ENCODE assay signal across 13 mouse cellular contexts in genomic region chrX:13046893-13047435, GRCm38 (mm10). TPM values are rescaled to one million over a fixed set of nuclear protein-coding genes. Genes with fewer than 3 reads are reported as not detected.
DNase-seq lines count a peak whose midpoint lies in the region; ATAC-seq and TF ChIP-seq lines count a peak whose summit lies in the region.
"Had no signal": no experiment of that assay in that cellular context is flagged by ENCODE, and none has a peak within 500 bp of the region (broad histone marks: within the 10 kb centered on the region; RNA-seq: fewer than 3 reads in every experiment).

No protein-coding gene starts in this region.

- no peak for DNase-seq in heart, embryonic 10.5 days (ENCODE audit: low spot score)
- no peak for DNase-seq in heart, postnatal 14 days
- DNase-seq in ES-E14 (ENCODE audit: low read depth, low spot score): peak; percentile 51
- no peak for DNase-seq in cerebellum, postnatal 25 days
- DNase-seq in spleen, adult 12 weeks (ENCODE audit: low spot score): no peak
- DNase-seq: B cell, adult 2 months; thymus, adult 18-20 months had no signal

- H3K9me3 ChIP-seq in heart, embryonic 10.5 days: no peaks in the 10 kb centered on the region
- H3K9me3 ChIP-seq in kidney, embryonic 15.5 days (replicated peaks): no peaks in the 10 kb centered on the region
- no peaks in the 10 kb centered on the region for H3K9me3 ChIP-seq in kidney, embryonic 16.5 days (ENCODE audit: low read length)
- no peaks in the 10 kb centered on the region for H3K9me3 ChIP-seq in ES-E14 (ENCODE audit: control insufficient read depth, insufficient read depth, low read depth, low read length)
- H3K9me3 ChIP-seq in midbrain, embryonic 13.5 days: no peaks in the 10 kb centered on the region
- H3K9me3 ChIP-seq: embryonic facial prominence, embryonic 12.5 days; intestine, embryonic 15.5 days; limb, embryonic 15.5 days had no signal

- H3K4me2 ChIP-seq in kidney, embryonic 15.5 days: peak overlapping the region; percentile 51; the same call in 1 of the 2 replicates
- no peak overlapping the region for H3K4me2 ChIP-seq in kidney, embryonic 16.5 days (replicated peaks; ENCODE audit: low read depth, low read length)
- H3K4me2 ChIP-seq in midbrain, embryonic 13.5 days (replicated peaks): no peak overlapping the region

- in situ Hi-C loops in ES-E14 (cut with MboI; ENCODE audit: low sequenced_read_pairs in 2 of 2, unreplicated experiment in 2 of 2): no loop called here

- H3K27me3 ChIP-seq in heart, embryonic 10.5 days (ENCODE audit: insufficient read depth, poor library complexity, severe bottlenecking): peaks cover 12% of the 10 kb centered on the region; the same call in 1 of the 2 replicates
- peaks cover 21% of the 10 kb centered on the region for H3K27me3 ChIP-seq in kidney, embryonic 15.5 days
- H3K27me3 ChIP-seq in kidney, embryonic 16.5 days (ENCODE audit: insufficient read depth, low read length): peaks cover 9% of the 10 kb centered on the region; the same call in 1 of the 2 replicates
- H3K27me3 ChIP-seq in midbrain, embryonic 13.5 days: no peaks in the 10 kb centered on the region; the same call in 1 of the 2 replicates
- H3K27me3 ChIP-seq: embryonic facial prominence, embryonic 12.5 days; intestine, embryonic 15.5 days; limb, embryonic 15.5 days had no signal

- intact Hi-C loops in heart, postnatal 14 days (cut with DNase I): no loop called here

- H3K9ac ChIP-seq in kidney, embryonic 15.5 days: no peak overlapping the region
- H3K9ac ChIP-seq in kidney, embryonic 16.5 days (replicated peaks; ENCODE audit: low read length): no peak overlapping the region
- no peak overlapping the region for H3K9ac ChIP-seq in ES-E14 (ENCODE audit: insufficient read depth, low read depth, low read length, poor library complexity, severe bottlenecking)
- no peak overlapping the region for H3K9ac ChIP-seq in midbrain, embryonic 13.5 days (replicated peaks)
- H3K9ac ChIP-seq: embryonic facial prominence, embryonic 12.5 days; intestine, embryonic 15.5 days; limb, embryonic 15.5 days had no signal

- WGBS in heart, embryonic 10.5 days: 46% methylated on average over 6 of the region's 6 CpGs
- WGBS in kidney, embryonic 15.5 days: 50% methylated on average over 6 of the region's 6 CpGs
- WGBS in kidney, embryonic 16.5 days: 59% methylated on average over 6 of the region's 6 CpGs
- WGBS in midbrain, embryonic 13.5 days: 36% methylated on average over 6 of the region's 6 CpGs

- no peak overlapping the region for H3K4me3 ChIP-seq in heart, embryonic 10.5 days
- H3K4me3 ChIP-seq in kidney, embryonic 15.5 days (replicated peaks): no peak overlapping the region
- no peak overlapping the region for H3K4me3 ChIP-seq in kidney, embryonic 16.5 days (ENCODE audit: low read length)
- peak overlapping the region in 1 of 2 experiments; percentile 25; a peak in 2 of 4 replicates for H3K4me3 ChIP-seq in ES-E14 (ENCODE audit: insufficient read depth in 1 of 2, low read depth in 1 of 2, low read length in 2 of 2, poor library complexity in 1 of 2, severe bottlenecking in 1 of 2)
- no peak overlapping the region for H3K4me3 ChIP-seq in midbrain, embryonic 13.5 days (replicated peaks)
- H3K4me3 ChIP-seq: embryonic facial prominence, embryonic 12.5 days; intestine, embryonic 15.5 days; limb, embryonic 15.5 days had no signal

- H3K27ac ChIP-seq in heart, embryonic 10.5 days: peak overlapping the region; percentile 84; the same call in 1 of the 2 replicates
- H3K27ac ChIP-seq in kidney, embryonic 15.5 days: no peak overlapping the region
- H3K27ac ChIP-seq in kidney, embryonic 16.5 days (ENCODE audit: low read length): no peak overlapping the region
- peak overlapping the region; percentile 99; the same call in 1 of the 2 replicates for H3K27ac ChIP-seq in ES-E14 (ENCODE audit: insufficient read depth, low read depth, low read length, poor library complexity, severe bottlenecking)
- H3K27ac ChIP-seq in midbrain, embryonic 13.5 days: peak overlapping the region; percentile 76; the same call in 1 of the 2 replicates
- H3K27ac ChIP-seq: intestine, embryonic 15.5 days; limb, embryonic 15.5 days had no signal

- ATAC-seq in kidney, embryonic 15.5 days (replicated peaks; ENCODE audit: low FRiP score): no peak
- no peak for ATAC-seq in kidney, embryonic 16.5 days (ENCODE audit: low FRiP score, low TSS enrichment)
- ATAC-seq in midbrain, embryonic 13.5 days: no peak
- ATAC-seq: intestine, embryonic 15.5 days had no signal

- H3K36me3 ChIP-seq in heart, embryonic 10.5 days: no peaks in the 10 kb centered on the region
- no peaks in the 10 kb centered on the region for H3K36me3 ChIP-seq in kidney, embryonic 15.5 days
- no peaks in the 10 kb centered on the region for H3K36me3 ChIP-seq in kidney, embryonic 16.5 days (ENCODE audit: insufficient read depth, low read length)
- H3K36me3 ChIP-seq in ES-E14 (ENCODE audit: control insufficient read depth, insufficient read depth, low read length, poor library complexity, severe bottlenecking): no peaks in the 10 kb centered on the region
- no peaks in the 10 kb centered on the region for H3K36me3 ChIP-seq in midbrain, embryonic 13.5 days
- H3K36me3 ChIP-seq: embryonic facial prominence, embryonic 12.5 days; intestine, embryonic 15.5 days; limb, embryonic 15.5 days had no signal

- H3K4me1 ChIP-seq in heart, embryonic 10.5 days: no peaks in the 10 kb centered on the region; the same call in 1 of the 2 replicates
- 0 out of 2 replicates have a peak, but pooled peaks cover 3% of the 10 kb centered on the region for H3K4me1 ChIP-seq in kidney, embryonic 15.5 days
- no peaks in the 10 kb centered on the region for H3K4me1 ChIP-seq in kidney, embryonic 16.5 days (ENCODE audit: insufficient read depth, low read length)
- peaks cover 0 to 14% of the 10 kb centered on the region in 2 experiments; a peak in 1 of 4 replicates for H3K4me1 ChIP-seq in ES-E14 (ENCODE audit: control insufficient read depth in 2 of 2, insufficient read depth in 2 of 2, low read length in 2 of 2, poor library complexity in 1 of 2)
- H3K4me1 ChIP-seq in midbrain, embryonic 13.5 days (replicated peaks): peaks cover 11% of the 10 kb centered on the region; the same call in 1 of the 2 replicates
- H3K4me1 ChIP-seq: embryonic facial prominence, embryonic 12.5 days; intestine, embryonic 15.5 days; limb, embryonic 15.5 days had no signal

TF ChIP-seq in ES-E14, 5 proteins besides CTCF, POLR2A, EP300 and RAD21:
- TF ChIP-seq ZNF384 (IDR thresholded peaks at IDR 0.05; ENCODE audit: low read depth, low read length): peak; percentile 93
- TF ChIP-seq CHD2 (IDR thresholded peaks at IDR 0.05; ENCODE audit: low read depth, low read length): no peak

RNA-seq across cellular contexts. Expression of gene Usp9x, which starts 24.3 kb away (rescaled TPM):
- polyA plus RNA-seq in heart, embryonic 10.5 days (2016; fragmentation: Nextera tagmentation; extraction: Ambion mirVana): 33.4 and 38.0 TPM in 2 replicates
- 100 to 1,000 TPM; 136 to 154 TPM for total RNA-seq in heart, postnatal 14 days (2021)
- polyA plus RNA-seq in kidney, embryonic 15.5 days (2015; fragmentation: Nextera tagmentation; extraction: Ambion mirVana): 25.7 and 29.7 TPM in 2 replicates
- polyA plus RNA-seq in kidney, embryonic 16.5 days (2015; fragmentation: Nextera tagmentation; extraction: Ambion mirVana): 28.5 and 31.3 TPM in 2 replicates
- 163 and 228 TPM in 2 replicates for total RNA-seq in ES-E14 (2012; rRNA removed)
- polyA plus RNA-seq in midbrain, embryonic 13.5 days (2015; fragmentation: Nextera tagmentation; extraction: Ambion mirVana): 44.6 and 47.8 TPM in 2 replicates

Comparison
In these comparisons a context has a peak if more than half of its experiments do, and no peak if none do; other contexts are left out.
1. H3K27ac ChIP-seq: peak in heart, embryonic 10.5 days (single experiment), ES-E14 (single experiment) and midbrain, embryonic 13.5 days (single experiment); none in kidney, embryonic 15.5 days (single experiment) and kidney, embryonic 16.5 days (single experiment).